Mouse (Mus musculus) midbrain, embryonic 14.5 days (tissue): ENCODE measurements around the gene Bpifb9b. TPM values are rescaled to one million over a fixed set of nuclear protein-coding genes. Genes with fewer than 3 reads are reported as not detected.
"Not testable (repeated sequence)": the region's sequence is repeated elsewhere in the genome, so short reads cannot be mapped to it uniquely, and the experiment has no call there.

Experiments
- ATAC-seq: fragments of 200-750 bp; cut with Nextera tagmentation; 2 replicates; pipeline ENCODE4 v1.8.0; 2017; ENCODE audit warnings: moderate number of reproducible peaks, moderate library complexity; ENCODE audit not compliant: low FRiP score, low TSS enrichment
- DNase-seq: peaks from one replicate; pipeline ENCODE4 v3.0.0-alpha.2; 2015
- H3K27ac ChIP-seq: fragments of 300-500 bp; sonication (generic); replicated peaks from 2 replicates; pipeline ENCODE4 v1.5.1; 2014; ENCODE audit warnings: mild to moderate bottlenecking, low read depth, low read length, moderate library complexity
- H3K27me3 ChIP-seq: fragments of 300-500 bp; sonication (generic); 2 replicates; pipeline ENCODE4 v1.6.1; 2014; ENCODE audit warnings: low read length, control low read depth, mixed read lengths; ENCODE audit not compliant: control insufficient read depth, insufficient read depth
- H3K36me3 ChIP-seq: fragments of 300-500 bp; sonication (generic); 2 replicates; pipeline ENCODE4 v1.6.1; 2014; ENCODE audit warnings: low read length, control low read depth; ENCODE audit not compliant: control insufficient read depth, insufficient read depth
- H3K4me1 ChIP-seq: fragments of 300-500 bp; sonication (generic); 2 replicates; pipeline ENCODE4 v1.6.1; 2014; ENCODE audit warnings: mild to moderate bottlenecking, antibody characterized with exemption, low read length, control low read depth; ENCODE audit not compliant: control insufficient read depth, insufficient read depth
- H3K4me2 ChIP-seq: fragments of 300-500 bp; sonication (generic); 2 replicates; pipeline ENCODE4 v1.6.1; 2014; ENCODE audit warnings: mild to moderate bottlenecking, low read length, moderate library complexity
- H3K4me3 ChIP-seq: fragments of 300-500 bp; sonication (generic); replicated peaks from 2 replicates; pipeline ENCODE4 v1.5.1; 2014; ENCODE audit warnings: low read depth, low read length
- H3K9ac ChIP-seq: fragments of 300-500 bp; sonication (generic); replicated peaks from 2 replicates; pipeline ENCODE4 v1.6.1; 2014; ENCODE audit warnings: mild to moderate bottlenecking, low read length, moderate library complexity
- H3K9me3 ChIP-seq: fragments of 300-500 bp; sonication (generic); 2 replicates; pipeline ENCODE4 v1.6.1; 2016; ENCODE audit warnings: low read length, control low read depth, mixed read lengths; ENCODE audit not compliant: control insufficient read depth
- WGBS: fragments of 180-500 bp; shearing (Covaris S2); extraction: QIAGEN DNeasy Blood & Tissue Kit; methylation state at CpG from one replicate; pipeline ENCODE4 v1.1.7; 2014; 5-methylcytosine and 5-hydroxymethylcytosine counted together
- polyA plus RNA-seq: library from polyadenylated mRNA; unstranded; fragments of >200 nt; fragmentation: Nextera tagmentation; extraction: Ambion mirVana; gene quantifications from 2 replicates; pipeline ENCODE4 v1.2.1, GENCODE M21; 2014

Bpifb9b gene
- polyA plus RNA-seq, 1 experiment from 2014 or later: not detected

DNA sequence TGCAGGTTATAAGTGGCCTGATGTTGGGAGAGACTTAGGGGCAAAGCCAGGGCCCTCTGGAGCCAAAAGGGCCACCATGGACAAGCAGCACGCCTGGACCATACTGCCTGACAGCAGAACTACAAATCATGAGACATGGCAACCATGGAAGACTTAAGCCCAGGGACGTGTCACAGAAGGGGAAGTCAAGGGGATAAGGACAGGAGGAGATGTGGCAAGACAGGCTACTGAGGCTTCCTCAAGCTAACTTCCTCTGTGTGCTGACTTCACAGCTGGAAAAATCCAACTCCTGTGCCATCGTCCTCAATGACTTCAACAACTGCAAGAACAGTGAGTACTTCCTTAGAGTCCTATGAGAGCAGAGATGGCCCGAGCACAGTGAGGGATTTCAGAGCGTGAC lies 6.7 kb downstream of the Bpifb9b start:
- H3K9ac ChIP-seq, ATAC-seq, H3K27ac ChIP-seq, H3K9me3 ChIP-seq, H3K4me3 ChIP-seq, H3K36me3 ChIP-seq, H3K4me1 ChIP-seq, H3K27me3 ChIP-seq, H3K4me2 ChIP-seq, DNase-seq: not testable (repeated sequence)
- WGBS: 73% methylated on average over 5 of the region's 5 CpGs

- 91% methylated on average over 3 of the region's 3 CpGs for WGBS
- no peaks in the 10 kb centered on the region for H3K4me1 ChIP-seq
- H3K4me2 ChIP-seq: no peak overlapping the region
Observed at GRCm38 (mm10) chr2:154326852-154327251, 19.8 kb downstream of the Bpifb9b start.

GRCm38 (mm10) chr2:154335572-154335971 lies 28.5 kb downstream of the Bpifb9b start:
- no peak for ATAC-seq
- WGBS: 86% methylated on average over 4 of the region's 4 CpGs
- no peaks in the 10 kb centered on the region for H3K27me3 ChIP-seq
- no peak overlapping the region for H3K27ac ChIP-seq
- no peak overlapping the region for H3K4me3 ChIP-seq
- no peak overlapping the region for H3K9ac ChIP-seq
- no peak for DNase-seq
- H3K9me3 ChIP-seq: no peaks in the 10 kb centered on the region
- no peak overlapping the region for H3K4me2 ChIP-seq
- peaks cover 7% of the 10 kb centered on the region for H3K36me3 ChIP-seq
- H3K4me1 ChIP-seq: no peaks in the 10 kb centered on the region

More at GRCm38 (mm10) chr2:154326852-154327251, 19.8 kb downstream of the Bpifb9b start:
- DNase-seq: no peak
- Histone ChIP-seq H3K36me3 (no peaks in the 10 kb centered on the region), H3K4me3 (no peak overlapping the region), H3K9me3 (no peaks in the 10 kb centered on the region), H3K9ac (no peak overlapping the region), H3K27me3 (no peaks in the 10 kb centered on the region), H3K27ac (no peak overlapping the region)
- ATAC-seq: no peak

DNA sequence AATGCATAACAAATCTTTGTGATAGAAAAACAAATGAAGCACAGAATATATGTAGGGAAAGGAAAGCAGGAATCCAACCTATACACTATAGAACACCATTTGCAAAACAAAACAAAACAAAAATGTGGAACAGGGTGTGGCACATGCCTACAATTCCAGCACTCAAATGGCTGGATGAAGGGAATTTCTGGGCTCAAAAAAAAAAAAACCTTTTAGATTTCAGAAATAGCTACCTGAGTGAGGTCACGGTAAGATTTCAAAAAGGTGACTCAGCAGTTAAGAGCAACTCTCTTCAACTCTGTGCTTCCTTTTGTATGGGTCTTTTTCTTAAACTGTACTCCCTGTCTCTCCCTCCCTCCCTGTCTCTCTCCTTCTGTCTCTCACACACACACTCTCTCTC lies 31.1 kb downstream of the Bpifb9b start:
- Histone ChIP-seq H3K4me1 (no peaks in the 10 kb centered on the region), H3K36me3 (peaks cover 24% of the 10 kb centered on the region), H3K4me2 (no peak overlapping the region), H3K9me3 (no peaks in the 10 kb centered on the region), H3K27me3 (no peaks in the 10 kb centered on the region), H3K27ac (no peak overlapping the region), H3K9ac (no peak overlapping the region), H3K4me3 (no peak overlapping the region)
- ATAC-seq (no peak), DNase-seq (no peak)
- WGBS: 93% methylated on average over 1 of the region's 1 CpGs

- Histone ChIP-seq H3K9ac (no peak overlapping the region), H3K27ac (no peak overlapping the region), H3K4me2 (no peak overlapping the region), H3K36me3 (peaks cover 29% of the 10 kb centered on the region), H3K9me3 (no peaks in the 10 kb centered on the region), H3K4me1 (no peaks in the 10 kb centered on the region), H3K27me3 (no peaks in the 10 kb centered on the region), H3K4me3 (no peak overlapping the region)
- 73% methylated on average over 2 of the region's 2 CpGs for WGBS
- no peak for ATAC-seq
- no peak for DNase-seq
Observed at GRCm38 (mm10) chr2:154339356-154339755, 32.3 kb downstream of the Bpifb9b start.

- H3K4me3 ChIP-seq: no peak overlapping the region
- no peak overlapping the region for H3K9ac ChIP-seq
- H3K4me1 ChIP-seq: no peaks in the 10 kb centered on the region
- 94% methylated on average over 3 of the region's 3 CpGs for WGBS
- H3K27ac ChIP-seq: no peak overlapping the region
- H3K9me3 ChIP-seq: no peaks in the 10 kb centered on the region
- no peaks in the 10 kb centered on the region for H3K27me3 ChIP-seq
- peaks cover 51% of the 10 kb centered on the region for H3K36me3 ChIP-seq
- DNase-seq: no peak
- no peak overlapping the region for H3K4me2 ChIP-seq
- no peak for ATAC-seq
Observed at GRCm38 (mm10) chr2:154348152-154348551, 41.1 kb downstream of the Bpifb9b start.

- not testable (repeated sequence) for H3K27me3 ChIP-seq, ATAC-seq, H3K27ac ChIP-seq, H3K4me1 ChIP-seq, H3K9me3 ChIP-seq, H3K9ac ChIP-seq
- Histone ChIP-seq H3K36me3 (peaks cover 24% of the 10 kb centered on the region), H3K4me2 (peak overlapping the region; percentile 40), H3K4me3 (peak overlapping the region; percentile 24)
- peak; percentile 13 for DNase-seq
- 75% methylated on average over 14 of the region's 19 CpGs for WGBS
Observed at GRCm38 (mm10) chr2:154354000-154354425, 47.0 kb downstream of the Bpifb9b start.

GRCm38 (mm10) chr2:154367510-154367909 lies 60.5 kb downstream of the Bpifb9b start:
- Histone ChIP-seq H3K4me1 (peaks cover 5% of the 10 kb centered on the region; the same call in 1 of the 2 replicates), H3K27ac (no peak overlapping the region), H3K9me3 (no peaks in the 10 kb centered on the region), H3K36me3 (peaks cover 42% of the 10 kb centered on the region), H3K4me2 (no peak overlapping the region), H3K9ac (no peak overlapping the region), H3K4me3 (no peak overlapping the region), H3K27me3 (no peaks in the 10 kb centered on the region)
- ATAC-seq (no peak), DNase-seq (no peak)
- WGBS: 96% methylated on average over 1 of the region's 1 CpGs
